Mouse (Mus musculus): ENCODE results near the gene Map3k9.

DNA sequence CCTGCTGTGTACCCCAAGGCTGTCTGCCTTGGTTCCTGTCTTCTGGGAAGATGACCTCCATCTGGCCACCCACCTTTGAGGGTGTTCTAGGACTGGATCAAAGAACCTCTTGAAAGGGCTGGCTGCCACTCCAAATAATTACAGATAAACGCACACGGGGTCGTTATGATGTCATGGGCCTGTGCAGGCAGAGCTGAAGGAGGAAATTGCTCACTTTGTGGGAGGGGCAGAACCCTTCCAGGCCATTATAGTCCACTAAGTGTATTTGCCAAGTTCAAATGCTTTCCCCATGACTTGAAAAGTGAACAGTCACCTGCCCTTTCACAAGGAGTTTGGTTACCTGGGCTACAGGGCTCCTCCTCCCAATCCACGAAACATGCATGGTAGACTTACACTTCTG is 83.0 kb downstream of the Map3k9 start:
- no peak for TF ChIP-seq CTCF (IDR thresholded peaks at IDR 0.05; ENCODE audit: insufficient read depth, low read depth, low read length)
- no peak for TF ChIP-seq POLR2A (IDR thresholded peaks at IDR 0.05; ENCODE audit: insufficient read depth, low read depth, low read length)
